Mouse (Mus musculus): ENCODE data around the gene Zfp57. TPM values are rescaled to one million over a fixed set of nuclear protein-coding genes. Genes with fewer than 3 reads are reported as not detected.

Zfp57 gene
- polyA plus RNA-seq, 1 experiment, result 352 TPM

GRCm38 (mm10) chr17:37047332-37047976 lies 46.5 kb downstream of the Zfp57 start:
- DNase-seq (ENCODE audit: low read depth), result no peak
- TF ChIP-seq POLR2A (IDR thresholded peaks at IDR 0.05; ENCODE audit: borderline replicate concordance, extremely low read depth, insufficient read depth, insufficient read length, poor library complexity, severe bottlenecking), result no peak
- TF ChIP-seq CTCF (IDR thresholded peaks at IDR 0.05; ENCODE audit: borderline replicate concordance, extremely low read depth, insufficient read depth, insufficient read length), result no peak

DNA sequence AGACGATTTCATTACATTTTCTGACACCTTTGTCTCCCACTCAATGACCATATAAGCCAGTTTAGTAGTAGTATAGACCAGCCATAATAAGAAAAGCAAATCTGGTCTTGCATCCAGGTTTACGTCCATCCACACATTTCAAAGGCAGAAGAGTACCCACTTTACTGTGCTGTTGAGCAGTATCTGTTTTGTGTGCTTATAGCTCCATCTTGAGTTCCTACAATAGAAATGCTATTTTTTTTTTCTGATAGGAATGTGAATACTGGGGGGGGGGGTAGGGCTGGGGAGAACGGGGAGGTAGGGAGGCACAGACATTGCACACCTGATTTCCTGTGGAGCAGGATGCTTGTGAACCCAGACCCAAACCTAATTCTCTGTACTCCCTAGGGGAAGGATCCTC lies 47.0 kb downstream of the Zfp57 start:
- peak; percentile 89 for DNase-seq (ENCODE audit: low read depth)
- TF ChIP-seq CTCF (IDR thresholded peaks at IDR 0.05; ENCODE audit: borderline replicate concordance, extremely low read depth, insufficient read depth, insufficient read length), result no peak
- TF ChIP-seq POLR2A (IDR thresholded peaks at IDR 0.05; ENCODE audit: borderline replicate concordance, extremely low read depth, insufficient read depth, insufficient read length, poor library complexity, severe bottlenecking), result no peak

- TF ChIP-seq CTCF (IDR thresholded peaks at IDR 0.05; ENCODE audit: borderline replicate concordance, extremely low read depth, insufficient read depth, insufficient read length), result no peak
- no peak for TF ChIP-seq POLR2A (IDR thresholded peaks at IDR 0.05; ENCODE audit: borderline replicate concordance, extremely low read depth, insufficient read depth, insufficient read length, poor library complexity, severe bottlenecking)
- DNase-seq (ENCODE audit: low read depth), result no peak
These were observed 47.4 kb downstream of the Zfp57 start for GRCm38 (mm10) chr17:37048383-37048782.

DNA sequence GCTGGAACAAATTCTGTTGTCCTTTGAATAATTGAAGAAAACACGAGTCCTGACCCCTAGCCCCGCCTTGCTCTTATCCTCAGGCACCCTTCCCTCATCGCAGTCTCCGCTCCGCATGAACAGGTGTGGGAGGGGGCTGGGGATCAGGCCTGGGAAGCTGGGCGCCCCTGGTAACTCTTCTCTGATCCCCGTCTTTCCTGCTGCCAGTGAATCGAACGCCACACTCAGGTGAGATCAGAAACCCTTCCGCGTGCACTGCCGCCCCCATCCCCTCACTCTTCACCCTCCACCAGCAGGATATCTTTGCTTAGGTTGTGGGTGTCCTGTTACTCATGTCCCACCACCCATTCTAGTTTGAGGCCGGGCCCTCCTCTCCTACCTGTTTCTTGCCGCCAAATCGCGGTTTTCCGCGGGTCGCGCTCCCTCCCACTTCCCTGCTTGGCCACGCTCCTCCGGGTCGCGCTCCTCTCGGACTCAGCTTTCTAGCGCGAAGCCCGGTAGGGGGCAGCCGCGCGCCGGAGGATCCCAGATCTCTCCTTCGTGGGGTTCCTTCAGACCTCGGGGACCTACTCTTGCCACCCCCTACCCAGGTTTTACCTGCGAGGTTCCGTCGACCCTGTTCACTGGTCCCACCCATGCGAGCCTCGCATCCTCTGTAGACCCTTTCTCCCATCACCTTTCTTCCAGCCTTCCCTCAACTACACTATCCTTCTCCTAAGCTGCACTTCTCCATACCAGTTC lies 48.8 kb downstream of the Zfp57 start:
- peak; percentile 77 for DNase-seq (ENCODE audit: low read depth)
- no peak for TF ChIP-seq POLR2A (IDR thresholded peaks at IDR 0.05; ENCODE audit: borderline replicate concordance, extremely low read depth, insufficient read depth, insufficient read length, poor library complexity, severe bottlenecking)
- peak; percentile 62 for TF ChIP-seq CTCF (IDR thresholded peaks at IDR 0.05; ENCODE audit: borderline replicate concordance, extremely low read depth, insufficient read depth, insufficient read length)

GRCm38 (mm10) chr17:37050399-37050798 lies 49.4 kb downstream of the Zfp57 start:
- peak; percentile 91; the same call in 1 of the 2 replicates for TF ChIP-seq POLR2A (IDR thresholded peaks at IDR 0.05; ENCODE audit: borderline replicate concordance, extremely low read depth, insufficient read depth, insufficient read length, poor library complexity, severe bottlenecking)
- no peak for TF ChIP-seq CTCF (IDR thresholded peaks at IDR 0.05; ENCODE audit: borderline replicate concordance, extremely low read depth, insufficient read depth, insufficient read length)
- peak; percentile 97 for DNase-seq (ENCODE audit: low read depth)

- no peak for TF ChIP-seq POLR2A (IDR thresholded peaks at IDR 0.05; ENCODE audit: borderline replicate concordance, extremely low read depth, insufficient read depth, insufficient read length, poor library complexity, severe bottlenecking)
- no peak for TF ChIP-seq CTCF (IDR thresholded peaks at IDR 0.05; ENCODE audit: borderline replicate concordance, extremely low read depth, insufficient read depth, insufficient read length)
- DNase-seq (ENCODE audit: low read depth), result peak; percentile 51
These were observed 49.9 kb downstream of the Zfp57 start for GRCm38 (mm10) chr17:37050876-37051275.

DNA sequence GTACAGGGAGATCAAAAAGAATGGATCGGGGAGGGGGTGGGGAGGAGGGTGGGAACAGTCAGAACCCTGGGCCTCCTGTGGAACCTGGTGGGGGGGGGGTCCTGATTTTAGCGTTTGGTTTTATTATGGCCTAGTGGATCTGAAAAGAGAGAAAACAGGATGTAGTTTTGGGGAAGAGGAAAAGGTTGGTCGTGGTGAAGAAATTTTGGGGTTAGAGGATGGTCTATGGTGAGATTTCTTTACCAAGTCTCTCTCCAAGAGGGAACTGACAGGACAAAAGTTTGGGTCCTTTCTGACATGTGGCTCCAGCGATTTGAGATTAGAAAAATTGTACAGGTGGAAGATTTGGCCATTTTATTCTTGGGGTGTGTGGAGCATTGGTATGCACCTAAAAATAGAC lies 50.8 kb downstream of the Zfp57 start:
- TF ChIP-seq POLR2A (IDR thresholded peaks at IDR 0.05; ENCODE audit: borderline replicate concordance, extremely low read depth, insufficient read depth, insufficient read length, poor library complexity, severe bottlenecking), result no peak
- no peak for TF ChIP-seq CTCF (IDR thresholded peaks at IDR 0.05; ENCODE audit: borderline replicate concordance, extremely low read depth, insufficient read depth, insufficient read length)
- DNase-seq (ENCODE audit: low read depth), result no peak

DNA sequence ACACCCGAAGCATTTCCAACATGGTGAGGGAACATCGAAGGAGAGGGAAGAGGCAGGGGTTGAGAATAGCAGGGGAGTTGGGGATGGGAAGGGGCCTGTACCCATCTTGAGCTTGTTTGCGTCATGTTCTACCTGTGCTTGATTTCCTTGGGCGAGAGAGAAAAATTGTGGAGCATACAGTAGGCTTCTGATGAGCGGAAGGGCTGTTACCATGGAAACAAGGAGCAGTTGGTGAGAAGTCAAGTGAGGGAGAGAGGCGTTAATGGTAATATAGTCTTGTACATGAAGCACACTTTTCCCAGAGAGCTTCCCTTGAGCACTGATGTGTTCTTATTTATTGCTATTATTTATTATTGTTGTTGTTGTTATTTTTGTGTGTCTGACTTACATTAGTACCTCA lies 56.0 kb downstream of the Zfp57 start:
- TF ChIP-seq CTCF (IDR thresholded peaks at IDR 0.05; ENCODE audit: borderline replicate concordance, extremely low read depth, insufficient read depth, insufficient read length) (no peak), POLR2A (IDR thresholded peaks at IDR 0.05; ENCODE audit: borderline replicate concordance, extremely low read depth, insufficient read depth, insufficient read length, poor library complexity, severe bottlenecking) (no peak)
- DNase-seq (ENCODE audit: low read depth), result peak; percentile 69

Other genes starting within 250 kb of the Zfp57 start
- not detected in 2 replicates for gene H2-M10.5, start 228.3 kb upstream of the Zfp57 start, polyA plus RNA-seq (2012; rRNA removed)
- not detected in 2 replicates for gene H2-M10.6, start 189.0 kb upstream of the Zfp57 start, polyA plus RNA-seq (2012; rRNA removed)
- 25.3 and 33.7 TPM in 2 replicates for gene Trim26, start 164.0 kb upstream of the Zfp57 start, polyA plus RNA-seq (2012; rRNA removed)
- gene Trim15, start 134.0 kb upstream of the Zfp57 start, polyA plus RNA-seq (2012; rRNA removed), result 0.09 and 0.16 TPM in 2 replicates
- gene Trim10, start 131.6 kb upstream of the Zfp57 start, polyA plus RNA-seq (2012; rRNA removed), result 0.19 and 0.52 TPM in 2 replicates
- 0.08 TPM in 1 of 2 replicates, not detected in the other for gene Trim40, start 111.0 kb upstream of the Zfp57 start, polyA plus RNA-seq (2012; rRNA removed)
- gene Trim31, start 103.0 kb upstream of the Zfp57 start, polyA plus RNA-seq (2012; rRNA removed), result not detected in 2 replicates
- 0.18 and 0.19 TPM in 2 replicates for gene Rnf39, start 58.2 kb upstream of the Zfp57 start, polyA plus RNA-seq (2012; rRNA removed)
- gene Ppp1r11, start 49.4 kb upstream of the Zfp57 start, polyA plus RNA-seq (2012; rRNA removed), result 143 and 150 TPM in 2 replicates
- gene Znrd1, start 42.6 kb upstream of the Zfp57 start, polyA plus RNA-seq (2012; rRNA removed), result 41.8 and 55.2 TPM in 2 replicates
- 3.5 TPM in 2 replicates for gene Znrd1as, start 42.6 kb upstream of the Zfp57 start, polyA plus RNA-seq (2012; rRNA removed)
- gene 2410137M14Rik, start 19.9 kb upstream of the Zfp57 start, polyA plus RNA-seq (2012; rRNA removed), result 1.5 and 1.6 TPM in 2 replicates
- gene H2-M5, start 11.6 kb upstream of the Zfp57 start, polyA plus RNA-seq (2012; rRNA removed), result 13.4 and 16.0 TPM in 2 replicates
- gene Mog, start 22.2 kb downstream of the Zfp57 start, polyA plus RNA-seq (2012; rRNA removed), result not detected in 2 replicates
- 238 and 282 TPM in 2 replicates for gene Gabbr1, start 44.8 kb downstream of the Zfp57 start, polyA plus RNA-seq (2012; rRNA removed)
- not detected in 2 replicates for gene Olfr90, start 87.3 kb downstream of the Zfp57 start, polyA plus RNA-seq (2012; rRNA removed)
- gene Olfr91, start 97.1 kb downstream of the Zfp57 start, polyA plus RNA-seq (2012; rRNA removed), result not detected in 2 replicates
- gene Olfr92, start 118.9 kb downstream of the Zfp57 start, polyA plus RNA-seq (2012; rRNA removed), result not detected in 2 replicates
- gene Olfr93, start 160.3 kb downstream of the Zfp57 start, polyA plus RNA-seq (2012; rRNA removed), result not detected in 2 replicates
- not detected in 2 replicates for gene Ubd, start 192.7 kb downstream of the Zfp57 start, polyA plus RNA-seq (2012; rRNA removed)
- not detected in 2 replicates for gene Olfr94, start 199.8 kb downstream of the Zfp57 start, polyA plus RNA-seq (2012; rRNA removed)
- gene Olfr95, start 212.0 kb downstream of the Zfp57 start, polyA plus RNA-seq (2012; rRNA removed), result 0.03 and 0.05 TPM in 2 replicates
- not detected in 2 replicates for gene Olfr96, start 219.0 kb downstream of the Zfp57 start, polyA plus RNA-seq (2012; rRNA removed)
- gene Olfr97, start 236.2 kb downstream of the Zfp57 start, polyA plus RNA-seq (2012; rRNA removed), result not detected in 2 replicates